Mouse (Mus musculus) MN1 (cell line): ENCODE results near the gene Tdpoz5.
"Not testable (repeated sequence)": the region's sequence is repeated elsewhere in the genome, so short reads cannot be mapped to it uniquely, and the experiment has no call there.

Source experiments
- DNase-seq: peaks from one replicate; pipeline ENCODE4 v3.0.0-alpha.2; 2016; ENCODE audit warnings: low spot score

Tdpoz5 gene

GRCm38 (mm10) chr3:93961214-93961613 lies at the start of gene Tdpoz5:
TSS of gene Tdpoz5 (minus strand) at chr3:93961314.
- DNase-seq: not testable (repeated sequence)

GRCm38 (mm10) chr3:93968938-93969337 lies 7.8 kb upstream of the Tdpoz5 start:
- not testable (repeated sequence) for DNase-seq

GRCm38 (mm10) chr3:93943443-93943842 lies 17.7 kb downstream of the Tdpoz5 start, which contains the start of gene Gm9117:
TSS of gene Gm9117 (minus strand) at chr3:93943543.
- DNase-seq: not testable (repeated sequence)

GRCm38 (mm10) chr3:93938386-93938785 lies 22.7 kb downstream of the Tdpoz5 start:
- DNase-seq: not testable (repeated sequence)
